Mouse (Mus musculus) neutrophil, adult 65 days (primary cell): ENCODE results near the gene Naa16. TPM values are rescaled to one million over a fixed set of nuclear protein-coding genes. Genes with fewer than 3 reads are reported as not detected.

ENCODE experiments used
- total RNA-seq: library from RNA; stranded (reverse); gene quantifications from 2 replicates; pipeline ENCODE4 v1.2.4, GENCODE M21; 2023

The Naa16 gene
- total RNA-seq, result 28.0 and 37.8 TPM in 2 replicates

GRCm38 (mm10) chr14:79390265-79390926 lies at the start of gene Naa16:
Gene Naa16 (minus strand): TSS chr14:79390778.

GRCm38 (mm10) chr14:79425979-79426729 lies 35.6 kb upstream of the Naa16 start, which contains the start of gene Kbtbd7:
Gene Kbtbd7 (plus strand): TSS chr14:79426511.

GRCm38 (mm10) chr14:79397321-79398122 lies 6.9 kb upstream of the Naa16 start, which contains the start of gene Mtrf1:
Gene Mtrf1 (plus strand): TSS chr14:79397772.

GRCm38 (mm10) chr14:79301466-79301875 lies 89.1 kb downstream of the Naa16 start, which contains the start of gene Rgcc:
Gene Rgcc (minus strand): TSS chr14:79301645.

Other genes starting within 250 kb of the Naa16 start
- not detected in 2 replicates for gene Zfp957, start 143.4 kb downstream of the Naa16 start, total RNA-seq
- 52.0 and 76.1 TPM in 2 replicates for gene Rgcc, start 89.1 kb downstream of the Naa16 start, total RNA-seq
- gene Mtrf1, start 7.0 kb upstream of the Naa16 start, total RNA-seq, result 1.4 and 1.7 TPM in 2 replicates
- 37.4 and 37.5 TPM in 2 replicates for gene Kbtbd7, start 35.7 kb upstream of the Naa16 start, total RNA-seq
- 1.7 and 3.1 TPM in 2 replicates for gene Kbtbd6, start 61.1 kb upstream of the Naa16 start, total RNA-seq
- gene Elf1, start 90.4 kb upstream of the Naa16 start, total RNA-seq, result 61.6 and 67.4 TPM in 2 replicates
- 20.9 and 22.9 TPM in 2 replicates for gene Wbp4, start 90.7 kb upstream of the Naa16 start, total RNA-seq
- 46.7 and 57.6 TPM in 2 replicates for gene Sugt1, start 196.9 kb upstream of the Naa16 start, total RNA-seq